Mouse (Mus musculus) thymus, adult 2 months (tissue): Measurements from ENCODE around the gene Btk. TPM values are rescaled to one million over a fixed set of nuclear protein-coding genes. Genes with fewer than 3 reads are reported as not detected.

Experiments
- DNase-seq: peaks from one replicate; pipeline ENCODE4 v3.0.0; 2021
- H3K27ac ChIP-seq: fragments of 200-500 bp; 2 replicates; pipeline ENCODE4 v1.5.1; 2012; ENCODE audit warnings: low read length, control low read depth; ENCODE audit not compliant: control insufficient read depth, insufficient read depth
- H3K27me3 ChIP-seq: fragments of 200-500 bp; 2 replicates; pipeline ENCODE4 v1.6.1; 2012; ENCODE audit warnings: mild to moderate bottlenecking, low read length, moderate library complexity, mixed read lengths; ENCODE audit not compliant: control insufficient read depth, insufficient read depth
- H3K36me3 ChIP-seq: fragments of 200-500 bp; 2 replicates; pipeline ENCODE4 v1.6.1; 2012; ENCODE audit warnings: mild to moderate bottlenecking, low read length, moderate library complexity; ENCODE audit not compliant: control insufficient read depth, insufficient read depth
- H3K4me1 ChIP-seq: fragments of 200-500 bp; replicated peaks from 2 replicates; pipeline ENCODE4 v1.6.1; 2012; ENCODE audit warnings: low read length; ENCODE audit not compliant: control insufficient read depth, insufficient read depth
- H3K4me3 ChIP-seq: fragments of 200-500 bp; 2 replicates; pipeline ENCODE4 v1.5.1; 2012; ENCODE audit warnings: mild to moderate bottlenecking, low read length, control low read depth, moderate library complexity; ENCODE audit not compliant: control insufficient read depth, insufficient read depth
- CTCF ChIP-seq: fragments of 200-500 bp; IDR thresholded peaks from 2 replicates; pipeline ENCODE4 v1.5.1; 2012; ENCODE audit warnings: mild to moderate bottlenecking, control low read depth, low read length, moderate library complexity, borderline replicate concordance; ENCODE audit not compliant: control insufficient read depth, poor library complexity, insufficient read depth; ENCODE audit errors: extremely low read depth
- POLR2A ChIP-seq: fragments of 200-500 bp; IDR thresholded peaks from 2 replicates; pipeline ENCODE4 v1.6.1; 2012; ENCODE audit warnings: mild to moderate bottlenecking, low read length, control low read depth, moderate library complexity; ENCODE audit not compliant: control insufficient read depth, poor library complexity, insufficient read depth; ENCODE audit errors: extremely low read depth
- WGBS: fragments of 180-500 bp; shearing (Covaris S2); methylation state at CpG from one replicate; pipeline ENCODE4 v1.1.7; 2018; 5-methylcytosine and 5-hydroxymethylcytosine counted together
- polyA plus RNA-seq: library from polyadenylated mRNA; depleted of rRNA; stranded (reverse); fragments of >200 nt; gene quantifications from 2 replicates; pipeline ENCODE4 v1.2.3, GENCODE M21; 2012

Gene Btk
- polyA plus RNA-seq, 1 experiment, result 1.5 TPM

- no peak for DNase-seq
- no peak for TF ChIP-seq CTCF
- TF ChIP-seq POLR2A, result no peak
- 90% methylated on average over 9 of the region's 9 CpGs for WGBS
- Histone ChIP-seq H3K36me3 (no peaks in the 10 kb centered on the region), H3K4me1 (no peaks in the 10 kb centered on the region), H3K4me3 (no peak overlapping the region), H3K27ac (no peak overlapping the region), H3K27me3 (no peaks in the 10 kb centered on the region)
Measured at GRCm38 (mm10) chrX:134619695-134620094, 36.3 kb upstream of the Btk start.

- Histone ChIP-seq H3K27ac (no peak overlapping the region), H3K27me3 (no peaks in the 10 kb centered on the region), H3K36me3 (no peaks in the 10 kb centered on the region), H3K4me1 (peaks cover 6% of the 10 kb centered on the region), H3K4me3 (no peak overlapping the region)
- peak; percentile 28 for DNase-seq
- TF ChIP-seq CTCF (no peak), POLR2A (no peak)
- 84% methylated on average over 2 of the region's 2 CpGs for WGBS
Measured at GRCm38 (mm10) chrX:134614306-134614705, 30.9 kb upstream of the Btk start.

GRCm38 (mm10) chrX:134612285-134612959, 29.1 kb upstream of the Btk start:
- Histone ChIP-seq H3K27me3 (no peaks in the 10 kb centered on the region), H3K4me1 (peaks cover 6% of the 10 kb centered on the region), H3K4me3 (peak overlapping the region; percentile 40), H3K36me3 (0 out of 2 replicates have a peak, but pooled peaks cover under 1% of the 10 kb centered on the region), H3K27ac (no peak overlapping the region)
- TF ChIP-seq POLR2A (no peak), CTCF (no peak)
- WGBS, result 14% methylated on average over 14 of the region's 15 CpGs
- DNase-seq, result no peak

GRCm38 (mm10) chrX:134610984-134611383, 27.6 kb upstream of the Btk start:
- no peak overlapping the region for H3K4me3 ChIP-seq
- H3K27me3 ChIP-seq, result no peaks in the 10 kb centered on the region
- H3K4me1 ChIP-seq, result peaks cover 6% of the 10 kb centered on the region
- H3K27ac ChIP-seq, result no peak overlapping the region
- WGBS, result 84% methylated on average over 4 of the region's 4 CpGs
- TF ChIP-seq POLR2A (no peak), CTCF (no peak)
- H3K36me3 ChIP-seq, result 0 out of 2 replicates have a peak, but pooled peaks cover 4% of the 10 kb centered on the region
- no peak for DNase-seq

DNA sequence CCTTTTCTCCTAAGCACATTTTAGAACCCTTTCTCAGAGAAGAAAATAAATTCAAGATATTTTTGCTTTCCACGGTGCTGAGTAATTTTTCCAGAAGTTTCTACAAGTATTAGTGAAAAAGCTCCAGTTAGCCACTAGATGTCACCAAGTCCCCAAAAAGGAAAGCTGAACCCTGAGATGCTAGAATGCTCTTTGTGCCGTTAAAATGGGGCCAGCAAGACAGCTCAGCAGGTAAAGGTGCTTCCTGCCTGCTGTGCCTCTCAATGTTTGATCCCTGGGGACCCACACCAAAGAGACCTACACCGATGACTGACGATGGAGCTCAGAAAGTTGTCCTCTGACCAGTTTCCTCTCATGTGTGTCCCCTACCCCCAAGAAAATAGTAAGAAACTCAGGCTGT, 26.1 kb upstream of the Btk start:
- Histone ChIP-seq H3K27me3 (no peaks in the 10 kb centered on the region), H3K4me1 (peaks cover 6% of the 10 kb centered on the region), H3K36me3 (0 out of 2 replicates have a peak, but pooled peaks cover 4% of the 10 kb centered on the region), H3K4me3 (no peak overlapping the region), H3K27ac (no peak overlapping the region)
- no peak for TF ChIP-seq CTCF
- DNase-seq, result peak; percentile 9
- WGBS, result 6% methylated on average over 4 of the region's 4 CpGs

DNA sequence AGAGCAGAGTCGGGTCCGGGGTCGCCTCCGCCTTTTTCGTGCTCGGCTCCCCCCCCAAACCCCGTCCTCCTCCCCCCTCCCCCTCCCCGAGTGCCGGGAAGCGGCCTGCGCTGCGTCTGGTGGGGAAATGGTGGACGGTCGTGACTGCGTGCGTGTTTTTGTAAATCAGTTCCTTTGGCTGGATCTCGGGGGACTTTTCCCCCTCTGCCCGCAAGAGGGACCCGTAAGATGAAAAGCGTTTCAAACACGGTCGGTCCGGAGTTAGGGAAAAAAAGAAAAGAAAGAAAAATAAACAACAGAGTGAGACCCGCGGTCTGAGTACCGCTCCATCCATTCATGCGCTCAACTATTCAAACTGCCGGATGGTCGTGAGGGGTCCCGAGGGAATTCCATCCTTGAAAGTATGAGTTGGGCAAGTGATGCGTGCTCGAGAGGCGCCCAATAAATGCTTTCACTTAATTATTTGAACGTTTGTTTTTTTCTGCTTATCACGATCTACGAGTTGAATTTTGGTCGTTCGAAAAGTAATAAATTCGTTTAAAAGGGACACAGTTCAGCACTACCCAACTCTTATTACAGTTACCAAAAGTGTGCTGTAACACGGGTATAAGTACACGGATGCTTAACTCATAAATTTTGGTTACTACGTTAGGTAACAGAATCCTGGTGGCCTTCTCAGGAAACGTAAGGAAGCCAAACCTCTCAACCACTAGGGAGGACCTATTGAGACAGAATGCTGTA, 18.2 kb upstream of the Btk start:
- under 1% methylated on average over 40 of the region's 43 CpGs for WGBS
- H3K4me3 ChIP-seq, result peak overlapping the region; percentile 92
- H3K27ac ChIP-seq, result peak overlapping the region; percentile 97

More for the DNA sequence above, 18.2 kb upstream of the Btk start:
- no peak for DNase-seq
- peaks cover 6% of the 10 kb centered on the region for H3K4me1 ChIP-seq
- no peaks in the 10 kb centered on the region for H3K27me3 ChIP-seq
- no peak for TF ChIP-seq POLR2A
- no peak for TF ChIP-seq CTCF
- no peaks in the 10 kb centered on the region for H3K36me3 ChIP-seq
